Mouse (Mus musculus) ES-Bruce4 (cell line): ENCODE data around the gene Vnn3.

ENCODE experiments used
- CTCF ChIP-seq: IDR thresholded peaks from one replicate; pipeline ENCODE4 v1.8.1; 2011; ENCODE audit warnings: low read depth, low read length
- POLR2A ChIP-seq: IDR thresholded peaks from one replicate; pipeline ENCODE4 v1.8.1; 2011; ENCODE audit warnings: low read length; ENCODE audit not compliant: insufficient read depth

DNA sequence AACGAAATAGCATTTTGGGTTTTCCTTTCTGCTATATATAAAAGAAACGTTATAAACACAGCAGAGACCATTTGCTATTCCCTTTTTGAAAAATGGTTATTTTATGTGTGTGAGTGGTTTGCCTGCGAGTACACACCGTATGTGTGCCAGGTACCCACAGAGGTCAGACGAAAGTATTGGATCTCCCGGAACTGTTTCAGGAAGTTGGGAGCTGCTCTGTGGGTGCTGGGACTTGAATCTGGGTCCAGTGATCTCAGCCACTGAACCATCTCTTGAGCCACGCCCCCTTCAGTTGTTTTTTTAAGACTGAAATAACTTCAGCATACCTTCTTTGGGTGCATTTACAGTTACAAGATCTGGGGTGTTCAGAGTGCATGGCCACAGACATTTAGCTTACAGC is 44.1 kb downstream of the Vnn3 start:
- no peak for TF ChIP-seq POLR2A
- TF ChIP-seq CTCF, result no peak
